Mouse (Mus musculus) hindbrain, embryonic 11.5 days (tissue): ENCODE data around the gene Sprn. TPM values are rescaled to one million over a fixed set of nuclear protein-coding genes. Genes with fewer than 3 reads are reported as not detected.
"Not testable (repeated sequence)": the region's sequence is repeated elsewhere in the genome, so short reads cannot be mapped to it uniquely, and the experiment has no call there.

Source experiments
- ATAC-seq: fragments of 200-750 bp; cut with Nextera tagmentation; 2 replicates; pipeline ENCODE4 v1.8.0; 2017; ENCODE audit warnings: mild to moderate bottlenecking, moderate TSS enrichment, moderate library complexity; ENCODE audit not compliant: low FRiP score
- DNase-seq: peaks from one replicate; pipeline ENCODE4 v3.0.0-alpha.2; 2015; ENCODE audit warnings: low spot score
- H3K27ac ChIP-seq: fragments of 300-500 bp; sonication (generic); 2 replicates; pipeline ENCODE4 v1.5.1; 2014; ENCODE audit warnings: mild to moderate bottlenecking, low read depth, low read length
- H3K27me3 ChIP-seq: fragments of 300-500 bp; sonication (generic); 2 replicates; pipeline ENCODE4 v1.6.1; 2014; ENCODE audit warnings: mild to moderate bottlenecking, low read length, moderate library complexity, mixed read lengths; ENCODE audit not compliant: control insufficient read depth, insufficient read depth
- H3K36me3 ChIP-seq: fragments of 300-500 bp; sonication (generic); 2 replicates; pipeline ENCODE4 v1.6.1; 2014; ENCODE audit warnings: mild to moderate bottlenecking, low read length, moderate library complexity, mixed read lengths; ENCODE audit not compliant: control insufficient read depth, insufficient read depth
- H3K4me1 ChIP-seq: fragments of 300-500 bp; sonication (generic); replicated peaks from 2 replicates; pipeline ENCODE4 v1.6.1; 2014; ENCODE audit warnings: low read length, mixed read lengths; ENCODE audit not compliant: control insufficient read depth, insufficient read depth
- H3K4me2 ChIP-seq: fragments of 300-500 bp; sonication (generic); replicated peaks from 2 replicates; pipeline ENCODE4 v1.6.1; 2014; ENCODE audit warnings: mild to moderate bottlenecking, low read depth, low read length
- H3K4me3 ChIP-seq: fragments of 300-500 bp; sonication (generic); 2 replicates; pipeline ENCODE4 v1.5.1; 2014; ENCODE audit warnings: low read depth, low read length
- H3K9ac ChIP-seq: fragments of 300-500 bp; sonication (generic); 2 replicates; pipeline ENCODE4 v1.6.1; 2014; ENCODE audit warnings: low read depth, low read length
- H3K9me3 ChIP-seq: fragments of 300-500 bp; sonication (generic); 2 replicates; pipeline ENCODE4 v1.6.1; 2016; ENCODE audit warnings: low read length; ENCODE audit not compliant: control insufficient read depth
- WGBS: fragments of 180-500 bp; shearing (Covaris S2); extraction: QIAGEN DNeasy Blood & Tissue Kit; methylation state at CpG from one replicate; pipeline ENCODE4 v1.1.7; 2014; 5-methylcytosine and 5-hydroxymethylcytosine counted together
- polyA plus RNA-seq: library from polyadenylated mRNA; unstranded; fragments of >200 nt; fragmentation: Nextera tagmentation; extraction: Ambion mirVana; gene quantifications from 2 replicates; pipeline ENCODE4 v1.2.1, GENCODE M21; 2014

Sprn gene
- polyA plus RNA-seq, 1 experiment from 2014 or later = 0.94 TPM

DNA sequence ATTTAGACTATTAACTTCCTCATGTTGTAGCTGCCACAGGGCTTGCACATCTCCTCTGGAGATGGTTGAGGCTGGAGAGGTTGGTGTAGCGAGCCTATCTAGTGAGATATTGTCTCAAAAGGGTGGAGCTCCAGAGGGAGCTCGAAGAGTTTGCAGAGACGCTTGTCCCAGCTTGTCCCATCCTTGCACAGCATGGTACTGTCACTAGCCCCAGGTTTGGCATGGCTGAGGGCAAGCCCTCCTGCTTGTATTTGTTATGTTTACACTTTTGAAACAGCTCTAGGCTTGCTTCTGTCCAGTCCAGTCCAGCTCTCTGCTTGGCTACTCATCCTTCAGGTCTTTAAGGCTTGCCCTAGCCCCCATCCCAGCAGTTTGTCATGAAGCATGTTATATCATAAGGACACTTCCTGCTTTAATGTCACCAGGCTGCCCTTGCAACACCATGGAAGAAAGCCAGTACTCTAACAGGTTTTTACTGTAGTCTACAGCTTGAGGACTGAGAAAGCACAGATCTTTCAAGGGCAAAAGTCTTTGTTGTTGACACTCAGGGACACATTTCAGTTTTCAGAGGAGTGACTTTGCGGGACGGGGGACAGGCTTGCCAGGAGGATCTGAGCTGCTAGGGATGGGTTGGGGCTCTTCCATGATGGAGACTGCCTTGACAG, 19.4 kb downstream of the Sprn start:
- no peaks in the 10 kb centered on the region for H3K9me3 ChIP-seq
- H3K9ac ChIP-seq = no peak overlapping the region
- no peaks in the 10 kb centered on the region for H3K4me1 ChIP-seq
- H3K36me3 ChIP-seq = no peaks in the 10 kb centered on the region
- DNase-seq (no peak), ATAC-seq (no peak)
- 89% methylated on average over 5 of the region's 5 CpGs for WGBS
- H3K27me3 ChIP-seq = no peaks in the 10 kb centered on the region
- no peak overlapping the region for H3K27ac ChIP-seq
- H3K4me3 ChIP-seq = no peak overlapping the region
- H3K4me2 ChIP-seq = no peak overlapping the region

DNA sequence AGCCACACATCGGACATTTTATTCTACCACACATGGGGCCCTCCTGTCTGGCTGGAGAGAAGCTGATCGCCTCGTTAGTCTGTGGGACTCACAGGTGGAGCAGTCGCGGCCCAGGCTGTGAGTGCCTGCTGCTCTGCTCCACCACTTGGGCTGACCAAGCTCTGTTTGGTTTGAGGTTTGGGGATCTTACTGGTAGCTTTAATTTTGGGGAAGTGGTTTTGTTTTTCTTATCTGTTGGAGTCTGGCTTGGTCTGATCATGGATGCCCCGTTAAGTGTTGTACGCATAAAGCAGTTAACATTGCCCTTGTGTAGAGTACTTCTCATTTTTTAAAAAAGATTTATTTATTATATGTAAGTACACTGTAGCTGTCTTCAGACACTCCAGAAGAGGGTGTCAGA, 20.6 kb downstream of the Sprn start:
- DNase-seq, H3K36me3 ChIP-seq, H3K27ac ChIP-seq, H3K27me3 ChIP-seq, ATAC-seq, H3K4me2 ChIP-seq, H3K9ac ChIP-seq, H3K4me3 ChIP-seq, H3K9me3 ChIP-seq, H3K4me1 ChIP-seq: not testable (repeated sequence)
- WGBS = 95% methylated on average over 5 of the region's 7 CpGs

DNA sequence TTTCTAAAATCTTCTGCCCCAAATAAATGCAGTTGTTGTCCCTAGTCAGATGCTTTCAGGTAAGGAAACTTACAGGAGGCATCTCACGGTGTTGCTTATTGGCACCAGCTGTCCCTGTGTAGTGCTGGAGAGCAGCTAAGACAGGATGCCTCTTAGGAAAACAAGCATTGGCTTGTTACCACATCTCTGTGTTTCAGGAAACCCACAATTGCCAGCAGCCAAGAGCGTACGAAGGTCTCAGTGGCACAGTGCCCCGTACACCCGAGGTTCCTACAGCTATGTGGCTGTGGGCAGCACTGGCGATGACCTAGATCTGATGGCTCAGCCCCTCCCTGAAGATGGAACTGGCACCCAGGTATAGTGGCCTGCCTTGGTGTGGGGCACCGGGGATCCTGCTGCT, 22.5 kb downstream of the Sprn start:
- H3K4me2 ChIP-seq, H3K9me3 ChIP-seq, H3K9ac ChIP-seq, H3K4me1 ChIP-seq, H3K27ac ChIP-seq, H3K27me3 ChIP-seq, DNase-seq, H3K36me3 ChIP-seq, ATAC-seq, H3K4me3 ChIP-seq: not testable (repeated sequence)
- 95% methylated on average over 6 of the region's 7 CpGs for WGBS

DNA sequence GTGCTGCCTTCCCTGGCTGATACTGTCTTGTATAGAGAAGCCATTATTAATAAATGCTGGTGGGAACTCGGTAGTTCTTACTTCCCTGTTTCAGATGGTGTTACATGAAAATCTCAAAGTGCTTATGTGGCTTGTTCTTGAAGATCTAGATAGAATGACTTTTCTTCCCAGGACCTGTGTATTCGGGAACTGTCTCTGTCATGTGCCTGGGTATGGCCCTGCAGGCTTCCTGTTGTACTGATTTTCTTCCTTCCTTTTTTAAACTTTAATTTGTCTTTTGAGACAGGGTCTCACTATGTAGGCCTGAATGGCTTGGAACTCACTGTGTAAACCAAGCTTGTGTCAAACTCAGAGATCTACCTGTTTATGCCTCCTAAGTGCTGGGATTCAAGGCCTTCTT, 26.8 kb downstream of the Sprn start:
- Histone ChIP-seq H3K27me3 (no peaks in the 10 kb centered on the region), H3K4me1 (no peaks in the 10 kb centered on the region), H3K9ac (no peak overlapping the region), H3K4me3 (no peak overlapping the region), H3K36me3 (no peaks in the 10 kb centered on the region), H3K4me2 (no peak overlapping the region), H3K27ac (no peak overlapping the region), H3K9me3 (no peaks in the 10 kb centered on the region)
- DNase-seq (no peak), ATAC-seq (no peak)
- 93% methylated on average over 2 of the region's 2 CpGs for WGBS

DNA sequence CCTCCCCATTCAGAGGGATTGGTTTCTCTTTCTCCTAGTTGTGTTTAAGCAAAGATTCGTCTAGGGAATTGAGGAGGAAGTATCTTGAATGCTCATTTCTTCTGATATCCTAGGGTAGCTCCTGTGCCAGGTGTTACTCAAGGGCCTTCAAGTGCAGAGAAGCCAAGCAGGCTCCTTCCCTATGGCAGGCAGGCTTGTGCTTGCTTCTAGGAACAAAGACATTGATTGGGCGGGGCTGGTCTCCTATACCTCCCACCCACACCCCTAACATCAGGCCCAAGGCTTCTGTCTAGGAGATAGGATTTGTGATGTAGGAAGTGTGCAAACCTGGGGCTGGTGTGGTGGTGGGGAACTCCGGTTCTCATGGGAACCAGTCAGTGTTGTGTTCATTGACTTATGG, 27.7 kb downstream of the Sprn start:
- Histone ChIP-seq H3K9ac (no peak overlapping the region), H3K4me2 (no peak overlapping the region), H3K36me3 (no peaks in the 10 kb centered on the region), H3K27ac (no peak overlapping the region), H3K9me3 (no peaks in the 10 kb centered on the region), H3K27me3 (no peaks in the 10 kb centered on the region), H3K4me3 (no peak overlapping the region), H3K4me1 (no peaks in the 10 kb centered on the region)
- DNase-seq = no peak
- 84% methylated on average over 3 of the region's 3 CpGs for WGBS
- ATAC-seq = no peak

DNA sequence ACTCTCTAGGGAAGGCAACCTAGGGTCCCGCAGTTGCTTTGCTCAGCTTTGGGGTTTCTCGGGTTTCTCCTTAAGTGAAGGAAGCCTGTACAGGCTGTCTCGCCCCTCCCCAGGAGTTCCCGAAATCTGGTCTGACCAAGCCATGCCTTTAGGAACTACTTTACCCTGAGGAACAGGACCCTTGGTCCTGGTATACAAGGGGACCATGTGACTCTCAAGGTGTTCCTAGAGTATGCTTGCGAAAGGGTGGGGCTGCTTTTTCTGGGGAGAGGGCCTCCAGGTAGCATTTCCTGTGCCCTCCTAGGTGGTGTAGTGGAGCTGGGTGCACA, 28.7 kb downstream of the Sprn start:
- 3% methylated on average over 5 of the region's 5 CpGs for WGBS
- ATAC-seq (no peak; the same call in none of the 2 replicates), DNase-seq (no peak)
- Histone ChIP-seq H3K27me3 (no peaks in the 10 kb centered on the region), H3K27ac (no peak overlapping the region), H3K4me3 (peak overlapping the region; percentile 71), H3K4me1 (no peaks in the 10 kb centered on the region), H3K9ac (peak overlapping the region; percentile 81), H3K36me3 (no peaks in the 10 kb centered on the region), H3K9me3 (no peaks in the 10 kb centered on the region), H3K4me2 (peak overlapping the region; percentile 72)

DNA sequence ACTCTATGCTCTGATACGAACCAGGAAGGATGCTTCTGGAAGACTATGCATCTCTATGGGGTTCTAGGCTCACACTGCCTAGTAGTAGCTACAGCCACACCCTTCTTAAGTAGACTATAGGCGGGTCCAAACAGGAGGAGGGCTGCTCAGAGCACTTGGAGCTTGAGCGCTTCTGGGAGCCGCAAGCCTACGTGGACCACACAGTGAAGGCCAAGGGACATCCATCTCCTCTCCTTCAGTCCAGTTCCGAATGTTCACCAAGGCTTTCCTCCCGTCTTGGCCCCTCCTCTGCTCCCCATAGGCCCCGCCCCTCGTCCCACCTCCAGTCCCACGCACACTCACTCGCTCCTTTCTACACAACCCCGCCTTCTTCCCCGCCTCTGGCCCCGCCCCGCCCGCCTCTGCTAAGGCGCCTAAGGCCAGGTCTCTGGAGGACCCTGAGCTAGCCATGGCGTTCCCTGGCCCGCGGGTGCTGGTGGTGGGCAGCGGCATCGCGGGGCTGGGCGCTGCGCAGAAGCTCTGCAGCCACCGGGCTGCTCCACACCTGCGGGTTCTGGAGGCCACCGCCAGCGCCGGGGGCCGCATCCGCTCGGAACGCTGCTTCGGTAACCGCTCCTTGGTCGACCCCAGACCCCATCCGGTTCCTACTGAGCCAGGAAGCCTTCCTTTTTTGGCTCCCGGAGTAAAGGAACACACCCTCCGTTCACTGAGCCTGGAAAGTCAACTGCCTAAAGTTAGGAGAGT, 29.2 kb downstream of the Sprn start:
- Histone ChIP-seq H3K36me3 (no peaks in the 10 kb centered on the region), H3K4me1 (no peaks in the 10 kb centered on the region), H3K27me3 (no peaks in the 10 kb centered on the region), H3K4me3 (peak overlapping the region; percentile 71), H3K4me2 (peak overlapping the region; percentile 72), H3K27ac (no peak overlapping the region), H3K9me3 (no peaks in the 10 kb centered on the region), H3K9ac (peak overlapping the region; percentile 81)
- WGBS = 1% methylated on average over 40 of the region's 40 CpGs
- ATAC-seq = peak; percentile 97
- DNase-seq = peak; percentile 93

DNA sequence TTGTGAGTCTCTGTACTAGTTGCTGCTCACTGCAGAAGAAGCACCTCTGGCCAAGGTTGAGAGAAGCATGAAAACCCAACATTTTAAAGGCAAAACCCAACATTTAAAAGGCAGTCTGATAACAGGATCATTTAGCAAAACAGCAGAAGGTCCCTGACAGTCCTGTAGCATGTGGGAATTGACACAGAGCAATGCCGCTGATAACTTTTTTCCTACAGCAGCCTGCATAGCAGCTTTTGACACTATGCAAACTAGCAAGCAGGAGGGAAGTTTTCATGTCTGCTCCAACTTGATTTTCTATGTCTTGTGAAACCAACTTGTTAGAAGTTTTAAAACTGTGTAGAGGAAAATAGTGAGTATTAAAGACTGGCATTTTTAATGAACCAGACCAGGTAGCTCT, 30.3 kb downstream of the Sprn start:
- Histone ChIP-seq H3K27me3 (no peaks in the 10 kb centered on the region), H3K4me3 (no peak overlapping the region), H3K9me3 (no peaks in the 10 kb centered on the region), H3K27ac (no peak overlapping the region), H3K9ac (no peak overlapping the region), H3K4me1 (no peaks in the 10 kb centered on the region), H3K4me2 (no peak overlapping the region), H3K36me3 (no peaks in the 10 kb centered on the region)
- 94% methylated on average over 1 of the region's 1 CpGs for WGBS
- no peak for ATAC-seq
- no peak for DNase-seq

DNA sequence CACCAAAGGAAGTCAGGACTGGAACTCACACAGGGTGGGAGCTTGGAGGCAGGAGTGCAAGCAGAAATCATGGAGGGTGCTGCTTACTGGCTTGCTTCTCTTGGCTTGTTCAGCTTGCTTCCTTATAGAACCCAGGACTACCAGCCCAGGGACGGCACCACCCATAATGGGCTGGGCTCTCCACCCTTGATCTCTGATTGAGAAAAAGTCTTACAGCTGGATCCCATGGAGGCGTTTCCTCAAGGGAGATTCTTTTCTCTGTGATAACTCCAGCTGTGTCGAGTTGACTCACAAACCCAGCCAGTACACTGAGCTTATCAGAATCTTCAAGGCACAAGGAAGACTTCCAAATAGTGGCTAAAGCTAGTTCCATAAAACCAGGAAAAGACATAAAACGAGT, 31.9 kb downstream of the Sprn start:
- WGBS = 42% methylated on average over 4 of the region's 4 CpGs
- Histone ChIP-seq H3K36me3 (no peaks in the 10 kb centered on the region), H3K9me3 (no peaks in the 10 kb centered on the region), H3K4me3 (no peak overlapping the region), H3K9ac (no peak overlapping the region), H3K4me2 (no peak overlapping the region), H3K27me3 (no peaks in the 10 kb centered on the region), H3K27ac (no peak overlapping the region), H3K4me1 (no peaks in the 10 kb centered on the region)
- ATAC-seq (no peak), DNase-seq (no peak)
